Mouse (Mus musculus) erythroblast, adult 5-6 weeks (primary cell): ENCODE measurements around the gene 0610040J01Rik. TPM values are rescaled to one million over a fixed set of nuclear protein-coding genes. Genes with fewer than 3 reads are reported as not detected.
A peak's percentile ranks its signal among the peaks of the same experiment; 100 is the strongest.
"Not testable (repeated sequence)": the region's sequence is repeated elsewhere in the genome, so short reads cannot be mapped to it uniquely, and the experiment has no call there.

ENCODE experiments used
- ATAC-seq: replicated peaks from 2 replicates; pipeline ENCODE4 v1.8.0; 2016; ENCODE audit warnings: moderate number of reproducible peaks, mild to moderate bottlenecking, moderate TSS enrichment, inconsistent platforms; ENCODE audit not compliant: poor library complexity, low FRiP score, severe bottlenecking
- total RNA-seq, 2 experiments: library from RNA; stranded (forward) in 1 of 2; stranded (reverse) in 1 of 2; fragments of 150-400 nt in 1 of 2; fragments of 200-764, 138-1000 nt in 1 of 2; gene quantifications; 2 replicates each; pipeline versions ENCODE4 v1.2.3 to v1.2.4; 2015 to 2017; ENCODE audit warnings: low replicate concordance in 2 of 2

0610040J01Rik gene
- total RNA-seq, 2 experiments from 2014 or later, result 0.77 to 2.4 TPM

DNA sequence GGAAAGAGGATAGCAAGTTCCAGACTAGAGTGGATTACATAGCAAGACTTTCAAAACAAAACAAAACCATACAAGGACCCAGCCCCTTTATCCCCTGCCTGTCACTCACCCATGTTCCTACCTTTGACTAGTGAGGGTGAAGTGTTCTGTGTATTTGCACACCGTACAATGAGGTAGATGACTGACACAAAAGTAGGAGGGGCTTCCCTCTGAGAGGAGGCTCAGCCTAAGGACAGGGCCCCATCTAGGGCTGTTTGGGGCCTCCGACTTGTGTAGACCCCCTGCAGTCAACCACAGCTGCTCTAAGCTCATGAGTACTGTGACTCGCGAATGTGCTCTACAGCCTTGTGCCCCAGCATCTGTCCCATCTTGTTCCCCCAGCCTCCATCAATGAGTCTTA, 79.1 kb downstream of the 0610040J01Rik start:
- no peak for ATAC-seq

GRCm38 (mm10) chr5:63891912-63892311, 79.7 kb downstream of the 0610040J01Rik start:
- ATAC-seq, result no peak

DNA sequence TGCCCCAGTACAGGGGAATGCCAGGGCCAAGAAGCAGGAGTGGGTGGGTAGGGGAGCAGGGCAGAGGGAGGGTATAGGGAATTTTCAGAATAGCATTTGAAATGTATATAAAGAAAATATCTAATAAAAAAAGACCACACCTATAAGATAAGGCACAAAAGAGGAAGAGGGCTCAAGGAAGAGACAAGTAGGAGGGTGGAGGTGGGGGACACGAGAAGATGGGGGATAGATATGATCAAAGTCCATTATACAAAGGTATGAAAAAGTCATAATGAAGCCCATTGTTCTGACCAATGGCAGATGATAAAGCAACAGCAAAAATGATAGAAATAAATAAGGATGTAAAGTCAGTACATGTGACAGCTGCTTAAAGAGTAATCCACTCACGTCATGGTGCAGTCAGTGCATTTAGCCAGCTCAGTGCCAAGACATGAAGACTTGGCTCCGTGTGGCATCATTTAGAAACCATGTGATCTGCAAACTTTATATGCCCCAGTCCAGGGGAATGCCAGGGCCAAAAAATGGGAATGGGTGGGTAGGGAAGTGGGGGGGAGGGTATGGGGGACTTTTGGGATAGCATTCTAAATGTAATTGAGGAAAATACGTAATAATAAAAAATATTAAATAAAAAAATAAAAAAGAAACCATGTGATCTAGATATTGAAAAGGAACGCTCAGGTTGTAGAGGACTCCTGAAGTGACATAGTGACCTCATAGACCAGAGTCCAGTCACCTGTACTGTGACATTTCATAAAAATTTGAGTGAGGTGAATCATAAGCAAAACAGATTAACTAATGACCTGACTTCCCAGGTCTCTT, 85.0 kb downstream of the 0610040J01Rik start:
- ATAC-seq, result not testable (repeated sequence)

GRCm38 (mm10) chr5:63897820-63898110, 85.6 kb downstream of the 0610040J01Rik start:
- ATAC-seq, result no peak

DNA sequence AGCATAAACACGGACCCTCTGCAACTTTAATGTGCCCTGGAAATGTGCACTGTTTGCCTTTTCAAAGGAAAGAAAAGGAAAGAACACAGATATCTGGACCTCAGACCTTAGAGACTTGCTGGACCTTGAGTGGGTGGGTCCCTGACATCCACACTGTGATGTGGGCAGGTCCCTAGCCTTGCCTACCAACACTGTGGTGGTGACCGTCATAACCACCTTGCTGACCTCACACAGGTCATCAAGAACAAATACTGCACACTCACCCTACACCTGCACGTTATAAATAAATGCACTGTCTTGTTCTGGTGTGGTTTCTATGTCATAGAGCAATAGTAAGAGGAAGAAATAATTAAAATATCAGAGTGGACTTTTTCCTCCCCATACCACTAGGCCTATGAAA, 91.2 kb downstream of the 0610040J01Rik start:
- ATAC-seq, result no peak

DNA sequence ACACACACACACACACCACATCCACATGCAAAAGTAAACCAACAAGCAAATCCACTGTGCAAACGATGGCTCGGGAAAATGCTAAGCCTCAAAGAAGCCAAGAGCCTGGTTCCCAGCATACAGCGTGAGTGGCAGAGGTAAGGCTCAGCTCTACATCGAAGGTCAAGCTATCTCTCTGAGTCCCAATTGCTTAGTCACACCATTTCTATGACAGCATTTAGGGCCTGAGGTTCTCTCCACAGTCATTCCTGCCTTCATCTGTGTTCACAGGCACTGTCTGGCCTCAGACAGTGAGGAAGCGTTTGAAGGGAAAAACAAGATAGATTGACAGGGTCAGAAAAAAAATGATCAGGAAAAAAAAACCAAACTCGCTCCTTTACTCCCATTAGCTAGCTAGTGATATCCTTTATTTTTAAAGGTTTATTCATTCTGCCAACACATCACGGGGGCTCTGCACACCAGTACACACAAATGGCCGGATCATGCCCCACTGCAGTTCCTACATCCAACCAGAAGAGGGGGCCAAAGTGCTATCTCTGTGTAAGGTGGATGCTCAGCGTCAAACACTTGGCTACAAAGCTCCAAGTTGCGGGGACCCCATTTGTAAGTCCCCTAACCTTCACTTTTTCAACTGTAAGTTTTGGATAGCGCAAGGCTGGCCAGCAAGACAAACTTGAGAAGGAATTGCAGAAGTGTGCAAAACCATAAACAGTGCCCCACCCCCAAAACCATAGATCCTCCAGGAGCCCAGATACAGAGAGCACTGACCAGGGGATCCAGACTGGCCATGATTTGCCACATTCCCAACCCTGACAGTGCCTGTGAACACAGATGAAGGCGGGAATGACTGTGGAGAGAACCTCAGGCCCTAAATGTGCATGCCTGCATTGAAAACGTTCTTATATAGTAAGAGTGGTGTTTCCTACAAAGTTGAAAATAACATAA, 94.3 kb downstream of the 0610040J01Rik start:
- ATAC-seq, result peak; percentile 91

DNA sequence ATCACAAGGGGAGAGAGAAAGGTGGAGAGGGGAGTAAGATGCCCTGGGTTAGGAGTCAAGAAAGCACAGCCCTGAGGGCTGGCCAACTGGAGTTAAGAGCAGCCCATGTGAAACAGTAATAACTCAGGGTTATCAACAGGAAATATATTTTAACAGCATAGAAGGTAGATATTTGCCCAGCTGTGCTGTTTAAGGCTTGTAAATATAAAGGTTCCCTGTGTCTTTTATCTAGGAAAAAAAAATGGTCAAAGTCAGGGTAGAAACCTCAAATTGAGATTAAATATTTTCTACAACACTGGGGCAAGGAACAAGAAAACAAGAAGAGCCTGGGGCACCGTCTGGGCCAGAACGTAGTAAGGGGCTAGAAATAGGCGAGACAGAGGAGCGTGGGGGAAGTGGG, 95.3 kb downstream of the 0610040J01Rik start:
- no peak for ATAC-seq

DNA sequence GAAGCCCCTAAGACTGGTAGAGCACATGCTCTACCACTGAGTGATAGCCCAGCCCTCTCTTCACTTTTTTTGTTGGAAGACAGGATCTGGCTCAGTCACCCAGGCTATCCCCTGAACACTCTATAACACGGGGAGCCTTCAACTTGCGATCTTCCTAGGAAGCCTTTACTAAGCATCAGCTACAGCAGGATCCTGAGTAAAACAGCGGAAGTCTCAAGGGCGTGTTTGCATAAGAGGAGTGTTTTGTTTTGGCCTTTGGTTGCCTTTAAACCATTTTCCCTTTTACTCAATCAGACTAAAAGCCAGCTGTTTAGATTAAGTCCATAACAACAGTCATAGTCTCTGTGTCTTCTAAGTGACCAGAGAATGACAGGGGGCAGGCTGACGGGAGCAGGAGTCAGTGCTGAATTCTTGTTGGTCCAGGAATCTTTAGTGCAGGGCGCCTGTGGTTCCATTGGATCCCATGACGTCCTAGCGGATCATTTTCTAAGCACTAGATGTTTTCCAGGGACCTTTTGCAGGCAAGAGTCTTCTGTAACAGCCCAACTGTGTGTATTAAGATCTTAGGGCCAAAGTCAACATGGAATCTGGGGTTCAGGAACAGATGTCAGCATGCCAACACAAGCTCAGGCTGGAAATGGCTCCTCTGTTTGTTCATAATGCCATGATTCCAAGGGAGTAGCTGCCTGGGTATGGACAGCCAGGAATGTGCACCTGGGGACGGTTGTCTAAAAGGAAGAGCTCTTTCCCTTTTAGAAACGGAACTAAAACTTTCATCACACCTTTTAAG, 98.2 kb downstream of the 0610040J01Rik start:
- no peak for ATAC-seq

DNA sequence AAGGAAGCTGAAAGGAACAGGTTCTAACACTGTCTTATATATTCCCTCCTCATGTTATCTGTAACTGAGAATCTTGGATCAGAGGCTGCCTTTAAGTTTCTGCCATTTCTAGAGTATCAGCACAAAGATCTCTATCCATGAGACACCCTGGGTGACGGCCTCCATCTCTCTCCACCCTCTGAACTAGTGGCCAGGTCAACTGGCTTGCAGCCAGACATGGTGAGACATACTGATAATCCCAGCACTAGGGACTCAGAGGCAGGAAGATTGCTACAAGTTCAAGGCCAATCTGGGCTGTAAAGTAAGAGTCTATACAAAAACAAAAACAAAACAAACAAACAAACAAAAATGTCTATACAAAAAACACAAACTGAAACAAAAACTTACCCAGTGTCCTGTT, 102.7 kb downstream of the 0610040J01Rik start:
- ATAC-seq, result no peak

GRCm38 (mm10) chr5:63916457-63917139, 104.4 kb downstream of the 0610040J01Rik start:
- no peak for ATAC-seq

- ATAC-seq, result no peak
Observed at GRCm38 (mm10) chr5:63918201-63918600, 106.0 kb downstream of the 0610040J01Rik start.

DNA sequence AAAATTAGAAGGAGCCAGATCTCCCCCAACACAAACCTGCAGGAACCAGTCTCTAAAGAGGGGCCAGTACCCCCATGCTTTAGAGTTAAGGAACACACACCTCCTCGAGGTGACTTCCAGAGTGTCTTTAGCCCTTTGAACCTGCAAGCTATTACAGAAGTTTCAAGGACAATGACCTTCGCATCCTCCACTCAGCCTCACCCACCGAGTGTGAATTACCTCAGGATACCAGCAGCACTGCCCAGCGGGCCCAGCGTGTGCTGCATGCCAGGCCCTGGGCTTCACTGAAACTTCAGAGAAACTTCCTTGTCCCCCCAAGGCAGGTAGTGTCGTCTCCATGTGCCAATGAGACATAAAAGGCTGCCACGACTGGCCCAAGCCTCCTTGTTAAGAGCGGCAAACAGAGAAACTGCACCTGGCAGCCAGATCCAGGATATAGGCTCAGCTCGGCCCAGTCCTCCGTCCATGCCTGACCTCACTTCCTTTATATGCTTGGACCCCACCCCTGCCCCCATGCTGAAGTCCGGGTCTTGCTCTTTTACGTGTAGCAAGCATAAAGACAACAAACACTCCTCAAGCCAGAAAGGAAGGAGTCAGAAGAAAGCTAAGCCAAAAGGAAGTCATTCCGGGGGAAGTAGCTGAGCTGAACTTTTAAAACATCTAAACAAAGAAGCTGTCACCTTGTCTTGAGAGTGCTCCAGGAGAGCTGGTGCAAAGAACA, 111.3 kb downstream of the 0610040J01Rik start:
- no peak for ATAC-seq

GRCm38 (mm10) chr5:63925035-63925628, 113.0 kb downstream of the 0610040J01Rik start:
- ATAC-seq, result no peak

DNA sequence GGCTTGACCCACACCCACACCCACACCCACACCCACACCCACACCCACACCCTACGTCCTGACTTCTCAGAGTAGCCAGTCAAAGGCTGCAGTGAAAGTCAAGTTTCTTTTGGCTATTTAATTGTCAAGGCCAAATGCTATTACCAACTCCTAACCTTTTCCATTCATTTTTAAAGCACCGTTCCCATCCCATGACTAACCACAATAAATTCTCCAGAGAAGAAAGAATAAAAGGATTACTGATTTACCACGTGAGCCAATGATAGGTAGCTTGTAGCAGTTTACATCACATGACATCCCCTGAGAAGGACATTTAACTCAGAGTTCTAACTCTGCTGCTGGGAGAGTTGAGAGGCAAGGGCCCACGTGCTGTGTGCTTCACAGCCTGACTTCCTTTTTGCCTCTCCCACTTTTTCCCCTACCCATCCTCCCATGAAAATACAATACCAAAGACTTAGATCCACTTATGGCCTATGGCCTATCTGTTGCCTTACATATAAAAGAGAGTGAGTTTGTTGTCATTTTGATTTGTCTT, 118.7 kb downstream of the 0610040J01Rik start:
- ATAC-seq, result no peak

DNA sequence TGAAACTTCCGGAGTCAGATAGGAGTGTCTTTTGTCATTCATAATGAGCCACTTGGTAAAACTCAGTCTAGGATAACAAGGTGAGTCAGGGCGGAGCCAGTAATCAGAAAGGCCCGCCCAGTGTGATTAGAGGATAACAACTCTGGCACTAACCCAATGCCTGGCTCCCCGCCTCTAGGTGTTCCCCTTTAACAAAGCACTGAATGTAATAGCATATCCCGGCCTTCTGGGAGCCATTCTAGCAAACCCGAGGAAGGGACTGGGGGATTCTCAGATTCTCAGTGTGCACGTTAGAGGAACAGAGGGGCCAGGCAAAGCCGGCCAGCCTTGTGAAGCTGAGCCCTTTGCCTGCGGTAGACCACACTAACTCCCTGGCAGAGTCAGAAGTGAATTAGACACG, 120.7 kb downstream of the 0610040J01Rik start:
- ATAC-seq, result no peak

DNA sequence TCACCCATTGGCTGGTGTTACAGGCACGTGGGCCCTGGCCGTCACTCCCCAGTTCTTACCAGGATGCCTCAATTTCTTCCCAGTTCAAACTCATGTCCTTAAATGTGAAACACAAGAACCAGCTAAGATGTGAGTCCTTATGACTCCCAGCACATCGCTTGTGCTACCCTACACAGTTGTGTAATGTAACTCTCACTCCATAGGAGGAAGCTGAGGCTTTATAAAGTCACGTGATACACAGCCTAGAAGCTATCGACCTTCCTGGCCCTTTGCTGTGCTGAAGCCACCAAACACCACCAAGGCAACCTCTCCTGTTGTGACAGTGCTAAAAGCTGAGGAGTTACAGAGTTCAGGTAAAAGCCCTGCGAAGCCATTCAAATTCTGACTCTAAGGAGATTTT, 123.4 kb downstream of the 0610040J01Rik start:
- ATAC-seq, result no peak

GRCm38 (mm10) chr5:63936740-63937139, 124.6 kb downstream of the 0610040J01Rik start:
- no peak for ATAC-seq

GRCm38 (mm10) chr5:63938575-63938974, 126.4 kb downstream of the 0610040J01Rik start:
- ATAC-seq, result no peak
